Comparison of ENCODE assay signal across 10 mouse cellular contexts in genomic region chr2:62048116-62048515, GRCm38 (mm10). TPM values are rescaled to one million over a fixed set of nuclear protein-coding genes. Genes with fewer than 3 reads are reported as not detected.
DNase-seq lines count a peak whose midpoint lies in the region; ATAC-seq and TF ChIP-seq lines count a peak whose summit lies in the region.
"Had no signal": no experiment of that assay in that cellular context is flagged by ENCODE, and none has a peak within 500 bp of the region (broad histone marks: within the 10 kb centered on the region; RNA-seq: fewer than 3 reads in every experiment).

No protein-coding gene starts in this region.

- no peak overlapping the region for H3K27ac ChIP-seq in heart, embryonic 13.5 days (replicated peaks)
- peak overlapping the region; percentile 17; the same call in 1 of the 2 replicates for H3K27ac ChIP-seq in cerebellum, adult 2 months (ENCODE audit: insufficient read depth, low read length)
- H3K27ac ChIP-seq in hindbrain, embryonic 11.5 days (ENCODE audit: low read depth, low read length) = no peak overlapping the region
- H3K27ac ChIP-seq in midbrain, embryonic 16.5 days (ENCODE audit: low read length) = peak overlapping the region; percentile 96

- peak overlapping the region; percentile 73 for H3K4me2 ChIP-seq in heart, embryonic 13.5 days
- H3K4me2 ChIP-seq in hindbrain, embryonic 11.5 days (replicated peaks; ENCODE audit: low read depth, low read length) = peak overlapping the region; percentile 56; the same call in 1 of the 2 replicates
- peak overlapping the region; percentile 62 for H3K4me2 ChIP-seq in midbrain, embryonic 16.5 days (ENCODE audit: low read length)

- no peak for TF ChIP-seq CTCF in cerebellum, adult 2 months (IDR thresholded peaks at IDR 0.05; ENCODE audit: borderline replicate concordance, insufficient read depth, low read depth, low read length)

- no peaks in the 10 kb centered on the region for H3K9me3 ChIP-seq in heart, embryonic 13.5 days
- H3K9me3 ChIP-seq in hindbrain, embryonic 11.5 days (ENCODE audit: control insufficient read depth, low read length) = no peaks in the 10 kb centered on the region
- no peaks in the 10 kb centered on the region for H3K9me3 ChIP-seq in midbrain, embryonic 16.5 days (replicated peaks; ENCODE audit: control insufficient read depth, low read length, poor library complexity, severe bottlenecking)

- peaks cover 3% of the 10 kb centered on the region; the same call in 1 of the 2 replicates for H3K27me3 ChIP-seq in heart, embryonic 13.5 days (replicated peaks)
- H3K27me3 ChIP-seq in cerebellum, adult 2 months (ENCODE audit: control insufficient read depth, insufficient read depth, low read length) = no peaks in the 10 kb centered on the region
- no peaks in the 10 kb centered on the region for H3K27me3 ChIP-seq in hindbrain, embryonic 11.5 days (ENCODE audit: control insufficient read depth, insufficient read depth, low read length)
- no peaks in the 10 kb centered on the region for H3K27me3 ChIP-seq in midbrain, embryonic 16.5 days (ENCODE audit: control insufficient read depth, insufficient read depth, low read depth, low read length)

- DNase-seq in heart, adult 11 months = no peak
- DNase-seq in cerebellum, adult 2 months = peak in 1 of 2 experiments; percentile 21
- no peak for DNase-seq in hindbrain, embryonic 11.5 days (ENCODE audit: low spot score)
- no peak for DNase-seq in right cerebral cortex, adult 18-20 months
- no peak for DNase-seq in gastrocnemius, postnatal 10 days
- DNase-seq: heart, postnatal 36 days had no signal

- H3K36me3 ChIP-seq in heart, embryonic 13.5 days = no peaks in the 10 kb centered on the region
- no peaks in the 10 kb centered on the region for H3K36me3 ChIP-seq in hindbrain, embryonic 11.5 days (ENCODE audit: control insufficient read depth, insufficient read depth, low read length)
- no peaks in the 10 kb centered on the region for H3K36me3 ChIP-seq in midbrain, embryonic 16.5 days (ENCODE audit: control insufficient read depth, insufficient read depth, low read length)

- ATAC-seq in heart, embryonic 13.5 days (ENCODE audit: extremely low read depth, insufficient number of reproducible peaks, low FRiP score, low TSS enrichment) = no peak
- peak; percentile 34 for ATAC-seq in hindbrain, embryonic 11.5 days (ENCODE audit: low FRiP score)
- peak; percentile 59 for ATAC-seq in midbrain, embryonic 16.5 days
- no peak for ATAC-seq in activated CD4-positive, CD25-positive, alpha-beta regulatory T cell, adult 4 months

- H3K9ac ChIP-seq in heart, embryonic 13.5 days = peak overlapping the region; percentile 79; the same call in 1 of the 2 replicates
- H3K9ac ChIP-seq in hindbrain, embryonic 11.5 days (ENCODE audit: low read depth, low read length) = peak overlapping the region; percentile 31
- peak overlapping the region; percentile 85 for H3K9ac ChIP-seq in midbrain, embryonic 16.5 days (ENCODE audit: low read depth, low read length)

- peak overlapping the region; percentile 65 for H3K4me3 ChIP-seq in heart, embryonic 13.5 days
- peak overlapping the region; percentile 91 for H3K4me3 ChIP-seq in cerebellum, adult 2 months (replicated peaks; ENCODE audit: insufficient read depth, low read depth, low read length)
- peak overlapping the region; percentile 45; the same call in 1 of the 2 replicates for H3K4me3 ChIP-seq in hindbrain, embryonic 11.5 days (ENCODE audit: low read depth, low read length)
- H3K4me3 ChIP-seq in midbrain, embryonic 16.5 days (ENCODE audit: low read depth, low read length) = peak overlapping the region; percentile 59

- 18% methylated on average over 3 of the region's 3 CpGs for WGBS in heart, embryonic 13.5 days
- WGBS in cerebellum, adult 2 months = 8% methylated on average over 3 of the region's 3 CpGs
- 19% methylated on average over 3 of the region's 3 CpGs for WGBS in hindbrain, embryonic 11.5 days
- 6% methylated on average over 3 of the region's 3 CpGs for WGBS in midbrain, embryonic 16.5 days

- TF ChIP-seq POLR2A in cerebellum, adult 2 months (IDR thresholded peaks at IDR 0.05; ENCODE audit: borderline replicate concordance, insufficient read depth, low read length) = no peak

- H3K4me1 ChIP-seq in heart, embryonic 13.5 days = peaks cover 9% of the 10 kb centered on the region; the same call in 1 of the 2 replicates
- H3K4me1 ChIP-seq in cerebellum, adult 2 months (ENCODE audit: control insufficient read depth, insufficient read depth, low read length) = peaks cover 2% of the 10 kb centered on the region; the same call in 1 of the 2 replicates
- H3K4me1 ChIP-seq in hindbrain, embryonic 11.5 days (replicated peaks; ENCODE audit: control insufficient read depth, insufficient read depth, low read length) = 0 out of 2 replicates have a peak, but pooled peaks cover 2% of the 10 kb centered on the region
- H3K4me1 ChIP-seq in midbrain, embryonic 16.5 days (ENCODE audit: control insufficient read depth, insufficient read depth, low read length) = 0 out of 2 replicates have a peak, but pooled peaks cover 2% of the 10 kb centered on the region

RNA-seq across cellular contexts. Expression of gene Slc4a10, which starts 1.9 kb away (rescaled TPM):
- polyA plus RNA-seq in heart, embryonic 13.5 days (2015; fragmentation: Nextera tagmentation; extraction: Ambion mirVana) = 0.17 and 0.36 TPM in 2 replicates
- polyA plus RNA-seq in cerebellum, adult 2 months (2012; rRNA removed) = 69.8 and 81.1 TPM in 2 replicates
- 2.3 and 2.7 TPM in 2 replicates for polyA plus RNA-seq in hindbrain, embryonic 11.5 days (2014; fragmentation: Nextera tagmentation; extraction: Ambion mirVana)
- 25.1 and 28.9 TPM in 2 replicates for polyA plus RNA-seq in midbrain, embryonic 16.5 days (2015; fragmentation: Nextera tagmentation; extraction: Ambion mirVana)
- polyA plus RNA-seq in activated CD4-positive, CD25-positive, alpha-beta regulatory T cell, adult 4 months (2017; shearing (Covaris generic)) = 1 to 10 TPM; 1.3 to 1.7 TPM
- total RNA-seq in gastrocnemius, postnatal 10 days (2021) = under 1 TPM; 0.14 to 0.52 TPM
- total RNA-seq: heart, postnatal 36 days; monocyte, adult 5-6 weeks had no signal

Comparison
In these comparisons a context has a peak if more than half of its experiments do, and no peak if none do; other contexts are left out.
1. ATAC-seq: peak in hindbrain, embryonic 11.5 days (single experiment) and midbrain, embryonic 16.5 days (single experiment); none in heart, embryonic 13.5 days (single experiment) and activated CD4-positive, CD25-positive, alpha-beta regulatory T cell, adult 4 months (single experiment).
2. H3K27ac ChIP-seq: peak in cerebellum, adult 2 months (single experiment) and midbrain, embryonic 16.5 days (single experiment); none in heart, embryonic 13.5 days (single experiment) and hindbrain, embryonic 11.5 days (single experiment).
3. H3K9ac ChIP-seq: peak in every context shown above with its lines; median percentile 85 in midbrain, embryonic 16.5 days; 79 in heart, embryonic 13.5 days; 31 in hindbrain, embryonic 11.5 days.
4. Peak in every context shown above with its lines, with median percentiles within 50 percentile points of each other: H3K4me2 ChIP-seq and H3K4me3 ChIP-seq.